Mouse (Mus musculus): ENCODE results near the gene Rbfox1.

Rbfox1 gene

DNA sequence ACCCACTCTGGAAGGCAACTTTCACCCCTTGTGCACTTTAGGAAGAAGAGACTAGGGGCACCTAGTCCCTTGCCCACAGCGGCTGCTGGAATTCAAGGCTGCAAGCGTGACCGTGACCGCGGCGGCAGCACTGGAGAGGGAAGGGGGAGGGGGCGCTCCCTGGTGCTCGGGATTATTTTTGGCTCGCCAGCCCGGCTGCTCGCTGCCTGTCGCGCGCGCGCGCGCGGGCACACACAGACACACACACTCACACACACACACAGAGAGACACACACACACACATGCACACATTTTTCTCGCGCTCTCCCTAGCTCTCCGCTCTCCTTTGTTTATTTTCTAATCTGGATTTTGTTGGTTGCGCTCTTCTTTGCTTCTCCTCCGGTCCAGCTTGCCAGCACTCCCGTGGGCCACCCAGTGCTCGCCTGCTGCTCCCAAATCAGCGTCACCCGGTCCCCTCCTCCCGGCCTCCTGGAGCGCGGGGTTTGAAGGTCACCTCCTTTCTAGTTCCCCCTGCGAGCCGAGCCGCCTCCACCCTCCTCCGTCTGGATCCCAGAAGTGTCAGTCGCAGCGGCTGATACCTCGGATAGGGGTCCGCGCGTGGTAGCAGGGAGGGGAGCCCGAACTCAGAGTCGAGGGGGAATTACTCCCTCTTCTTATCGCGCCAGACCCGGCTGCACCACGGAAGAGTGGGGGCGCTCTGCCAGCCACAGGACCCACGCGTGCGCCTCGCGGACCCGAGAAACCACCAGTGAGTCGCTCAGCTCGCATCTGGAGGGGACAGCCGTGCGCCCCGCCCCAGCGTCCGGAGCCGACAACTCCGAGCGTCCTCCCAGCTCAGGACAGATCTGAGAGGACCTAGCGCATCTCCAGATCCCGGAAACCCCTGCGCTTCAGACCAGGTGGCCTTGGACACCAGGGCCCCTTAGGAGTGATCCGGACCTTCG, at the start of gene Rbfox1:
Gene Rbfox1 (plus strand): TSS at position 610 of the 944 bp plus-strand sequence.
- DNase-seq (ENCODE audit: low read depth, low spot score), result no peak

- DNase-seq (ENCODE audit: low read depth, low spot score), result no peak
Observed at GRCm38 (mm10) chr16:5836744-5837143, 48.4 kb upstream of the Rbfox1 start.

DNA sequence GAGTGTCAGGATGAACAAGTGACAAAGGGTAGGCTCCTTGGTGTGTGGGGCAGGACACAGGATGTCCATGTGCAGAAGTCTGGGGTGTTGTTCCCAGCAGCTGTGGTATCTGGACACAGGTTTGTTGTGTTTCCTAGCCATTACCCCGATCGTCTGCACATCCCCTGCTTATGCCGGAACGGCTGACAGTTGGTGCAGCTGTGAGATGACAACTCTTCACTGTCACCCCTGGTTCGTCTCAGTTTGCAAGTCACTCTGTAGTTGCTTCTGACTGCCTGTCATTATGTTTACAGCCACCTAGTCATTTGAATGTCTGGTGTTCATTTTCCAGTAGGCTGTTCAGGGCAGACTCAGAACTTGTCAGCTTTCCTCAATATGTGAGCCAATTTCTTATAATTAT, 44.0 kb upstream of the Rbfox1 start:
- no peak for DNase-seq (ENCODE audit: low read depth, low spot score)

GRCm38 (mm10) chr16:5845645-5846044, 39.5 kb upstream of the Rbfox1 start:
- peak; percentile 46 for DNase-seq (ENCODE audit: low read depth, low spot score)

DNA sequence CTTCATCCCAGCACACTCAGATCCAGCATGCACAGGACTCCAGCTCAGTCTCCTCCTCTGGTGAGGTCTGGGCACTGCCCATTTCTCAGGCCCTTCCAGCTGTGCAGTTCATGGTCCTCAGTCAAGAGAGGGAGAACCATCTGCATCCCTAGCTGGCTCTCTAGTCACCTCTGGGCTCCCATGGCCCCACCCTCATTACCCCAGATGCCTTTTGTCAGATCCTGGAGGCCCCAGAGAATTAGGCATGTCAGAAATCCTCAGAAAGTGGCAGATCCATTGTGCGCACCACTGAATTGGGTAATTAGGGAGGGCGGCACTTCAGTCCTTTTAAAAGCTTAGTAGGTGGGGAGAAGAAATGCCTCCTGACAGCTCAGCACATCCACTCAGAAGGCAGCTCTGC, 32.1 kb upstream of the Rbfox1 start:
- no peak for DNase-seq (ENCODE audit: low read depth, low spot score)

- no peak for DNase-seq (ENCODE audit: low read depth, low spot score)
Observed at GRCm38 (mm10) chr16:5864350-5864749, 20.8 kb upstream of the Rbfox1 start.

GRCm38 (mm10) chr16:5866966-5867365, 18.2 kb upstream of the Rbfox1 start:
- no peak for DNase-seq (ENCODE audit: low read depth, low spot score)

DNA sequence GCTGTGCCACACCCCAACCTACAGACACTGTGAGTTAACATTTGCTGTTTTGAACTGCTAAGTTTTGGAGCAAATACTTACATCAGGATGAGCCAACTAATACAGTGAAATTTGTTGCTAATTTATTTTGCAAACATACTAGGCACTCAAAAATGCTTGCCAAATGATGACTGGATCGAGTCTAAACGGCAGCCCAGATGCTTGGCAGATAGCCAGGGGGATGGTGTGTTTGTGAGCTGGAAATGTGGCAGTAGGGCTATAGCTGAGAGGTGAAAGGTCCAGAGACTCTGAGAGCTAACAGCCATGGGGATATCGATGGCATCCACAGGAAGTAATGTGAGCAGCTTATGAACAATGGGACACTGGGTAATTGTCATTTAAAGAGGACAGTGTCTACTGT, 14.8 kb upstream of the Rbfox1 start:
- DNase-seq (ENCODE audit: low read depth, low spot score), result no peak

DNA sequence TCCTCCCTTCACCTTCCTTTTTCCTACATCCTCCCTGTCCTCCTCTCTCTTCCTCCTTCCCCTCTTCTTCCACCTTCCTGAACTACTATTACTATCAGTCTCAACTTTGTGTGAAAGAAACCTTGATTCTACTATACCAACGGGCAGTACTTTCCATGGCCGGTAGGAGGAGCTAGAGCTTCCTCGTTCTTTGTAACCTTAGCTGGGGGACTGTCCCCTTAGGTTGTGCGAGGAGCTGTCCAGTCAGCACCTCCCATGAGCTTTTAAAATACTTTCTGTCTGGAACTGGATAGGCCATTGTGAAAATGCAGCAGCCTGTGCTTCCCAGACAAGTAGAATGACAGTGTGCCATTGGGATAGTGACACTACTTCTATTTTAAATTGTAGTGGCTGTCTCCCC, 3.3 kb upstream of the Rbfox1 start:
- peak; percentile 81 for DNase-seq (ENCODE audit: low read depth, low spot score)

DNA sequence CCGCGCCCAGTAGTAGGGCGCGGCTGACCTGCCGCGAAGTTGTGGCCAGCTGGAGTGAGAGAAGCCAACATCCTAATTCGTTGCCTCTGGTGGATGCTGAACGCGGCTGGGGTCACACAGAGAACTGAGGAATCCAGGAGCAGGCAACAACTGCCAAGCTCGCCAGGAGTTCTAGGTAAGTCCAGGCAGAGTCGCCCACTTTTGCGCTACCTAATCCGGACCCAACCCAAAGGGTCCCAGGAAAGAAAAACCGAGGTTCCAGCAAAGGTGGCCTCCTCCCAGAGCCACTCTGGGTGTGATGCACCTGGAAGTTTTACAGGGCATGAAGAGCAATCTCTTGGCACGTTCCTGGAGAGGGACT, 515 bp downstream of the Rbfox1 start:
- no peak for DNase-seq (ENCODE audit: low read depth, low spot score)

GRCm38 (mm10) chr16:5895564-5895963, 10.4 kb downstream of the Rbfox1 start:
- no peak for DNase-seq (ENCODE audit: low read depth, low spot score)

GRCm38 (mm10) chr16:5898330-5898729, 13.2 kb downstream of the Rbfox1 start:
- DNase-seq (ENCODE audit: low read depth, low spot score), result no peak

- no peak for DNase-seq (ENCODE audit: low read depth, low spot score)
Observed at GRCm38 (mm10) chr16:5910742-5911141, 25.6 kb downstream of the Rbfox1 start.

GRCm38 (mm10) chr16:5911880-5912327, 26.7 kb downstream of the Rbfox1 start:
- no peak for DNase-seq (ENCODE audit: low read depth, low spot score)

GRCm38 (mm10) chr16:5917937-5918336, 32.8 kb downstream of the Rbfox1 start:
- DNase-seq (ENCODE audit: low read depth, low spot score), result no peak

GRCm38 (mm10) chr16:5926986-5927385, 41.8 kb downstream of the Rbfox1 start:
- DNase-seq (ENCODE audit: low read depth, low spot score), result no peak

- DNase-seq (ENCODE audit: low read depth, low spot score), result peak; percentile 67
Observed at GRCm38 (mm10) chr16:5931680-5932079, 46.5 kb downstream of the Rbfox1 start.

DNA sequence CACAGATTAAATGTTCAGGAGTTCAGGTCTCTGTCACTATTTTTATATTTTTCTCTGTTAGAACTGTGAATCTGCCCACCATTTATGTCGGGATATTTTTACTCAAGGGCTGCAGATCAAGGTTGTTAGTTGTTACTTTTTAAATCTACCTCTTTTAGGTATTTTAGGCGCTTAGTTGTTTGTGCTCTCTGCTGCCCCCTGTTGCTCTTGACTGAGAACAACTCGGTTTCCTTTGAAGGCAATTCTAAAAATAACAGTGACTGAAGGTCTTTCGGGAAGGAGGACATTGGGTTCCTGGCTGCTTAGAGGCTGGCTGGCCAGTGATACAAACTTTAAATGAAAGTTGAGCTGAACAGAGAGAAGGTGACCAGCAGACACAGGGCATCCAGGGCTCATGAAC, 54.9 kb downstream of the Rbfox1 start:
- DNase-seq (ENCODE audit: low read depth, low spot score), result no peak

DNA sequence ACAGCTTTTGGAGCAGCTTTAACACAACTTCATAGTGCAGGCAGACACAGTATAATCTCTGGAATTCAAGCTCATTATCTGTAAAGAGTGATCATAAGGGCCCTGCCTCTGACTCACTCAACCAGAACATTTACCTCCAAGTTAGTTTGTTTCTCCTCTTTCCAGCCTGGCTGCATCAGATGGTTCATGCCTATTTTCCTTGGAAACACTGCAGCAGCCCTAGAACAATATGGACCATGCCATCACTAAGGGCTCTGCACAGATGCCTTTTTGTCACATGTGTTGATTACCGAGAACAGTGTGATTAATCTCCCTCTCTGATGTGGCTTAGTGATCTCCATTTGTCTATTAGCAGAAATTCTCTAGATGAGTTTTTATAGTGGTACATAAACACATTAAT, 60.5 kb downstream of the Rbfox1 start:
- DNase-seq (ENCODE audit: low read depth, low spot score), result no peak

DNA sequence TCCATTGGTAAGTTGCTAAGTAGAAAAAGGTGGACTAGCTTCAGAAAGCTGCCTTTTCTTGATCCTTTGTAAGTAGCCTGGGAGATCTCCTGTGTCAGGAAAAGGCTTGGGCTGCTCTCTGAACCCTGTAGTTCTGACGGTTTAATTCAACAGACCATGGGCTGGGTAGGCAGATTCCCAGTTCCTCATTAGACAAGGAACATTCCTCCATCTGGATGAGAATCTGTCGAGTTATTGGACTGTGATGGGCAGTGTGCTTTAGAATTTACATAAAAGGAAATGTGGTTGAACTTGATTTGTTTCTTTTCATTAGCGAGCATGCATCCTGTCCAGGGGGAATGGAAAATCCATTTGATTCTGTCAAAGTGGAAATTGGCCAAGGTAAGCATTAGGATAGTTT, 68.0 kb downstream of the Rbfox1 start:
- DNase-seq (ENCODE audit: low read depth, low spot score), result no peak

DNA sequence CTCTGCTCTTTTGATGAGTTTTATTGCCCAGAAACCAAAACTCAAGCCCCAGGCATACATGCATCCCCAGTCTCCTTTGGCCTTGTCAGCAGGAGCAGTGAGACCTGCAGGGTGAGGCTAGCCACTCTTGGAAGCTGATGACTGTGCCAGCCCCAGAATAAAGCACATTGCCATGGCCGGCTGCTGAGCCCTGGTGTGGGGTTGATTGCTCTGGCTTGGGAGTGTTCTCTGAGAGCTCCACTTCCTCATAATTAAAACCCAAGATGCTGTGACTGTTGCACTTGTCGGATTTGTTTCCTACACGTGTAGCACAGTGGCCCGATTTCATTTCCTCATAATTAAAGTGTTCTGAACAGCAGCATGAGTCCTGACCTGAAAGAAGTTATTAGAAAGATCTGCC, 72.3 kb downstream of the Rbfox1 start:
- no peak for DNase-seq (ENCODE audit: low read depth, low spot score)

DNA sequence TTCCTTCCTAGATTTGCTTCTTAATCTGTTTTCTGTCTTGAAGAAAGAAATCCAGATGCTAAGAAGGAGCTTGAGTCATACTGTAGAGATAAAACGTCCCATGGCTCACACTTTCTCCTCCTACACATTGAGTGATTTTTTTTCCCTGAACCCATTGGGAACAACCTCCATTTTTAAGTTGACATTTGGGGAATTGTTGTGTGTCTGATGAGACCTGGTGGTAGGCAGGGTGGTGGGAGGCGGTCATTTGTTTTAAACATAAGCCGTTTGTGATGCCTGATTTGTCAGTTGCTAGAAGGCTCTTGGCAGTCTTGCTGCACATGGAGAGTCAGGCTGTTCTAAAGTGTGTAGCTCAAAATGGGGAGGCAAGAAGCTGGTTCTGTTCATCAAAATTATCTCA, 76.6 kb downstream of the Rbfox1 start:
- DNase-seq (ENCODE audit: low read depth, low spot score), result no peak

DNA sequence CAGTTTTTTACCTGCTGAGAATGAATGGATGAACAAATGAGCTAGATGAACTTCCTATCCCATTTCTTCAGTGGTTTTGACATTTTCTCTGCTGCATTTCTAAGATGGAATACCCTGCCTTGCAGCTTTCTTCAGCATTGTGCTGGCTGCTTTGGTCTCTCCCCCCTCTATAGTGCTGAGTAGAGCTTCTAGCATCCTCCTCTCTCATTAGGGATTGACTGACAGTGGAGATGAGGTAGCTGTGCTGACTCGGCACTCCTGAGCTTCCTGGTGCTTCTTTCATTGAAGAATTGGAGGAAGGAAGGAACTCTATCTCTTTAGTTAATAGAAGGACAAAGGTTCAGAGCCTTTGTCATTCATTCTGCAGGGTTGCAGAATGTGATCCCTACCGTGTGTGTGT, 89.0 kb downstream of the Rbfox1 start:
- DNase-seq (ENCODE audit: low read depth, low spot score), result no peak
